Mouse (Mus musculus) midbrain, embryonic 13.5 days (tissue): ENCODE results near the gene Spns2. TPM values are rescaled to one million over a fixed set of nuclear protein-coding genes. Genes with fewer than 3 reads are reported as not detected.

Experiments used
- ATAC-seq: fragments of 200-750 bp; cut with Nextera tagmentation; 2 replicates; pipeline ENCODE4 v1.8.0; 2017; ENCODE audit warnings: mild to moderate bottlenecking, moderate TSS enrichment, moderate library complexity
- H3K27ac ChIP-seq: fragments of 300-500 bp; sonication (generic); 2 replicates; pipeline ENCODE4 v1.5.1; 2015; ENCODE audit warnings: inconsistent platforms, mild to moderate bottlenecking, moderate library complexity
- H3K27me3 ChIP-seq: fragments of 300-500 bp; sonication (generic); 2 replicates; pipeline ENCODE4 v1.6.1; 2015; ENCODE audit warnings: mild to moderate bottlenecking, inconsistent platforms
- H3K36me3 ChIP-seq: fragments of 300-500 bp; sonication (generic); 2 replicates; pipeline ENCODE4 v1.6.1; 2015; ENCODE audit warnings: mild to moderate bottlenecking, inconsistent platforms
- H3K4me1 ChIP-seq: fragments of 300-500 bp; sonication (generic); replicated peaks from 2 replicates; pipeline ENCODE4 v1.6.1; 2015; ENCODE audit warnings: inconsistent platforms
- H3K4me2 ChIP-seq: fragments of 300-500 bp; sonication (generic); replicated peaks from 2 replicates; pipeline ENCODE4 v1.6.1; 2015; ENCODE audit warnings: moderate library complexity, mild to moderate bottlenecking, inconsistent platforms
- H3K4me3 ChIP-seq: fragments of 300-500 bp; sonication (generic); replicated peaks from 2 replicates; pipeline ENCODE4 v1.5.1; 2015; ENCODE audit warnings: mild to moderate bottlenecking, inconsistent platforms
- H3K9ac ChIP-seq: fragments of 300-500 bp; sonication (generic); replicated peaks from 2 replicates; pipeline ENCODE4 v1.6.1; 2015; ENCODE audit warnings: mild to moderate bottlenecking, inconsistent platforms
- H3K9me3 ChIP-seq: fragments of 300-500 bp; sonication (generic); 2 replicates; pipeline ENCODE4 v1.6.1; 2016; ENCODE audit warnings: mild to moderate bottlenecking, inconsistent platforms
- WGBS: fragments of 180-500 bp; shearing (Covaris S2); methylation state at CpG from one replicate; pipeline ENCODE4 v1.1.7; 2015; 5-methylcytosine and 5-hydroxymethylcytosine counted together
- polyA plus RNA-seq: library from polyadenylated mRNA; unstranded; fragments of >200 nt; fragmentation: Nextera tagmentation; extraction: Ambion mirVana; gene quantifications from 2 replicates; pipeline ENCODE4 v1.2.1, GENCODE M21; 2015

The Spns2 gene
- polyA plus RNA-seq, 1 experiment from 2014 or later: 7.8 TPM

DNA sequence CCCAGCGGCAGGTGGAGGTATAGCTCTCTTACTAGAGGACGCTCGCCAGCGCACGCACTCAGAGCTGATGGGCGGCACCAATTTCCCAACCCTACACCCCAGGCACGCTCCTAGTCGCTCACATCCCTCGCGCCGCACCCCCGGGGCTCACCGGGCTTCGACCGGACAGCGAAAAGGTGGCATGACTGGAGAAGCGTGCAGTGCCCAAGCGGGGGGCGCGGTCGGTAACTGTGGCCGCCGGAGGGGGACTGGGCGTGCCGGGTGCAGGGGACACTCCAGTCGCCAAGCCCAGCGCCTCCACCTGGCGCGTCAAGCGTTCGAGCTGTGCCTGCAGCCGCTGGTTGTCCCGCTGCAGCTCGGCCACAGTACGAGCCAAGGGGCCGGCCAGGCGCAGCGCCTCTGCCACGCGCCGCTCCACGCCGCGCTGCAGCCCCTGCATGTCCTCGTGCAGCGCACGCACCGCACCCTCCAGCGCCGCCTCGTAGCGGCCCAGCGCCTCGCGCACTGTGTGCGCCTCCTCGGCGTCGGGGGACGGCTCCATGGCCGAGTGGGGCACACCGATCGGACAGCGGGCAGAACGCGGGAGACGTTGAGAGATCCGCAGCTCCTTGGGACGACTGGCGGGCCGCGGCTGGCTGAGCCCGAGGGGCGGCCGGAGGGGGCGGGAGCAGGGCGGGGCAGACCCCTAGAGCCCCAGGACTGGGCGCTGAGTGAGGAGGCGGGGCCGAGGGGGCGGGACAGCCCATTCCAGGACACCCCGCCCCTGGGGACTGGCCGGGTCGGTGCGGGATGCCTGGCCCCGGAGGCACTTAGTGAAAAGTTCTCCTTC is 78.4 kb downstream of the Spns2 start, which contains the start of gene Smtnl2:
Gene Smtnl2, minus strand, starts transcription at position 621 of the 829 bp plus-strand sequence.
- peak within 1 kb of the TSS; percentile 73 for H3K9ac ChIP-seq
- H3K36me3 ChIP-seq: no peaks in the 10 kb centered on the region
- peaks cover 65% of the 10 kb centered on the region for H3K27me3 ChIP-seq
- H3K4me3 ChIP-seq: peak within 1 kb of the TSS; percentile 59
- ATAC-seq: peak; percentile 84
- H3K4me1 ChIP-seq: peaks cover 17% of the 10 kb centered on the region
- 0% methylated on average over 73 of the region's 86 CpGs for WGBS
- no peaks in the 10 kb centered on the region for H3K9me3 ChIP-seq
- H3K27ac ChIP-seq: no peak within 1 kb of the TSS
- H3K4me2 ChIP-seq: peak within 1 kb of the TSS; percentile 99

DNA sequence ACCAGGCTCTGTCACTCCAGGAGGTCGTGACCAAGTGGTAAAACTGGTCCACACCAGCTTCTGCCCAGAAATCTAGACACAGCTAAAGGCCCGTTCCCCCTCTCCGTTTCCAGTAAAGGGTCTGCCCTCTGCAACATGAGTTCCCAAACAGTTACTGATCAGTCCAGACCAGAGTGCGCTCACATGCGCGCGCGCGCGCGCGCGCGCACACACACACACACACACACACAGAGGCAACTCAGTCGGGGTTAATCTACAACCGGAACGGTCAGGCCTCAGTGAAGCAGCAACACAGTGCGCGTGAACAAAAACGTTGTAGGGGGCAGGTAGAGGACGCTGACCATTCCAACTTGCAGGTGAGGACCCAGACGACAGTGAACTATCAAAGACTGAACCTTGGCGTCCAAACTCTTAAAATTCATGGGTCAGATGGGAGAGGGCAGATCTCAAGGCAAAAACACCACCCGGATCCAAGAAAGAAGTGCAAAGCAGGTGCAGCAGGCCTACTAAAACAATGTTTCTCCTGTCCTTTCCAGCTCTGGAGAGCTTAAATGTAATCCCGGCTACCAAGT is 79.1 kb downstream of the Spns2 start:
- H3K36me3 ChIP-seq: no peaks in the 10 kb centered on the region
- peak overlapping the region; percentile 73; the same call in 1 of the 2 replicates for H3K9ac ChIP-seq
- peak; percentile 24; the same call in 1 of the 2 replicates for ATAC-seq
- no peaks in the 10 kb centered on the region for H3K9me3 ChIP-seq
- H3K4me3 ChIP-seq: peak overlapping the region; percentile 59
- under 1% methylated on average over 25 of the region's 25 CpGs for WGBS
- H3K4me1 ChIP-seq: peaks cover 17% of the 10 kb centered on the region
- peaks cover 65% of the 10 kb centered on the region for H3K27me3 ChIP-seq
- no peak overlapping the region for H3K27ac ChIP-seq
- peak overlapping the region; percentile 99 for H3K4me2 ChIP-seq

DNA sequence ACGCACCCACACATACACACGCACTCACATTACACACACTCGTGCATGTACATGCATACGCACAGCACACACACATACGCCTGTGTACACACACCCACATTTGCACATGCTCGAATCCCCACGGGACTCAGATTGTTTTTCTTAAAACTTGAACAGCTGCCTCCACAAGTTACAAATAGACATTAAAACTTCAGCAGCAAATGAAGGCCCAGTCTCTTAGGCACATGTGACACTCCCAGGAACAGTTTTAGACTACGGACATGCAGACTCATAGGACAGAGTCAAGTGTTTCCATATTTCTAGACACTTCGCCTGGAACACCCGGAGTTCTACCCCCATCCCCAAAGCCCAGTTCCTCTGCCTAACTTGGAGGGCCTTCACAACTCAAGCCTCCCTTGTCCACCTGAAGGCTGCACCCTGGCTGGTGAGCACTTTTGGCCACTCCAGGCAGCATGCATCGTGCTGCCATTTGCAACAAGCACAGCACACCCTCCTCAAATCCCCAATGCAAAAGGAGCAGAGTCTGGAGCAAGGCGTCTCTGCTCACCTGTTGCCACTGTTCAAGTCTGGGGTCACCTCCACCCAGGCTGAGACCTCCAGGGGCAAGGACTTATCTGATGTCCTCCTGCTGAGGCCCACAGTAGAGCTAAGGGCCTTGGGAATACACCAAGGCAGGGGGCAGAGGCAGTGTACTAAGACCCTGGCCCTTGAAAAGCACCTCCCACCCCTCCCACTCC is 79.9 kb downstream of the Spns2 start:
- Histone ChIP-seq H3K9me3 (no peaks in the 10 kb centered on the region), H3K9ac (no peak overlapping the region), H3K36me3 (no peaks in the 10 kb centered on the region), H3K27ac (no peak overlapping the region), H3K27me3 (peaks cover 65% of the 10 kb centered on the region), H3K4me1 (peaks cover 17% of the 10 kb centered on the region), H3K4me3 (no peak overlapping the region), H3K4me2 (peak overlapping the region; percentile 3; the same call in 1 of the 2 replicates)
- WGBS: 73% methylated on average over 12 of the region's 12 CpGs
- no peak for ATAC-seq

DNA sequence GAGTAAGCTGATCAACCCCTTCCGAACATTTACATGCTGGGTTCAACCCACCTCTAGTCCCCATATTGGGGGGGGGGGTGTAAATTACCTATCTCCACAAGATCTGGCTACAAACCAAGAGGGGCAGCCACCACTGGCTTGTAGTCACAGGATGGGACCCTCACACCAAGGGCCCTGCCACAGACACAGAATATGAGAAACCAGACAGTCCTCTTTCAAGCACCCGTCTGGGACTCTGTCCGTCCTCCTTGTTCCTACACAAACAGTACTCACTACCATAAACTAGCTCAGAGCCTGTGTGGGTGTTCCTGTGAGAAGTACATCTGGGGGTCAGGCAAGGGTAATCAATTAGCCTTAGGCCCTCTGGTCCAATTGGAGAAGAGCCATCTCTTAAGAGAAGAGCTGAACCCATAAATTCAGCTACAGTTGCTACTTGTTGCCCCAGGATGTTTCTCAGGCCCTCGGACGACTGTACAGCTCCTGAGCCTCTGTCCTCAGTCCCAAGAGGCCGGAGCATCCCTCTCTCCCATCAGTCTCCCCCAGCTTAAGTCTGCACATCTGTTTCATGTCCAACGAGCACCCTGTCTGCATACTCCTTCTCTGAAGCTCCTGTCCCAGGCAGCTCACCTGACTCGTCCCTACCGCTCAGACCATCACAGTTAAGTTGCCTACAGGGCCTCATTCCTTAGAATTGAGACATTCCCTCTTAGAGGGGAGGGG is 81.1 kb downstream of the Spns2 start:
- no peak overlapping the region for H3K4me3 ChIP-seq
- no peak overlapping the region for H3K27ac ChIP-seq
- H3K9ac ChIP-seq: no peak overlapping the region
- 68% methylated on average over 9 of the region's 9 CpGs for WGBS
- H3K36me3 ChIP-seq: no peaks in the 10 kb centered on the region
- no peak for ATAC-seq
- H3K4me2 ChIP-seq: no peak overlapping the region
- no peaks in the 10 kb centered on the region for H3K9me3 ChIP-seq
- peaks cover 17% of the 10 kb centered on the region for H3K4me1 ChIP-seq
- H3K27me3 ChIP-seq: peaks cover 54% of the 10 kb centered on the region

DNA sequence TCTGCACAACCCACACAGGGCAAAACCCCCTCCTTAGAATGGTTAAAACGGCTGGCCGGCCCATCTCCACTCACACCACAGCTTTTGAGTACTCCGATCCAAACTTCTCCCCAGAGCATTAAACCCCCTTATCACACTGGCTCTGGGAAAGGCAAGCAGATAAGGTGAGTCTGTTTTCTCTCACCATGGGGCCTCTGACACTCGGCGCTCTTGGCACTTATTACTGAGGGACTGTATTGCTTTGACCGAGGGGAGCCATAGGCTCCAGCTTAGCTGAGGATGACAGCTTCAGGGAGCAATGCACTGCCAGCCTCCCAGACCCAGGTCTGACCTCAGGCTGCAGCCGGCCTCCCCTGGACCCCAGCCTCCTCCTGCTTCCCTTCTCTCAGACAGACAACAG is 82.1 kb downstream of the Spns2 start:
- Histone ChIP-seq H3K4me3 (no peak overlapping the region), H3K27me3 (peaks cover 46% of the 10 kb centered on the region), H3K4me1 (peaks cover 17% of the 10 kb centered on the region), H3K4me2 (no peak overlapping the region), H3K9me3 (no peaks in the 10 kb centered on the region), H3K27ac (no peak overlapping the region), H3K9ac (no peak overlapping the region), H3K36me3 (no peaks in the 10 kb centered on the region)
- ATAC-seq: no peak
- WGBS: 23% methylated on average over 7 of the region's 7 CpGs

DNA sequence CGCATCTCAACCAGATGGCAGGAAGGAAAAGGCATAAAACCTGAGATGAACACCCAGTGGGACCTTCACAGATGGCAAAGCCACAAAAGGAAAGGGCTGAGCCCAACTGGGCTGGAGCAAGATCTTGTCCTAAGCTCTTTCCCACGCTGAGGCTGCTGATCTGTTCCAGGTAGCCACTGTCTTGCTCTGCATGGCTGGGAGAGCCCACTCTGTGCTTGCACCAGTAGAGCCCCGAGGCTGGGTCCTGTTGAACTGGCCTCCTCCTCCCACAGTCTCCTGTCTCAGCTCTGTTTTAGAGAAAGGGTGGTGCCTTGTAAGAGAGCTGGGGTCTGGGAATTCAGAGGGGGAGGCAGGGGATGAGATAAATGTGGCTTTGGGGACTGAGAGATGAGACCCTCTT is 82.6 kb downstream of the Spns2 start:
- Histone ChIP-seq H3K4me2 (no peak overlapping the region), H3K9ac (no peak overlapping the region), H3K27ac (no peak overlapping the region), H3K4me3 (no peak overlapping the region), H3K4me1 (peaks cover 17% of the 10 kb centered on the region), H3K27me3 (peaks cover 41% of the 10 kb centered on the region), H3K9me3 (no peaks in the 10 kb centered on the region), H3K36me3 (no peaks in the 10 kb centered on the region)
- no peak for ATAC-seq
- 12% methylated on average over 3 of the region's 3 CpGs for WGBS

DNA sequence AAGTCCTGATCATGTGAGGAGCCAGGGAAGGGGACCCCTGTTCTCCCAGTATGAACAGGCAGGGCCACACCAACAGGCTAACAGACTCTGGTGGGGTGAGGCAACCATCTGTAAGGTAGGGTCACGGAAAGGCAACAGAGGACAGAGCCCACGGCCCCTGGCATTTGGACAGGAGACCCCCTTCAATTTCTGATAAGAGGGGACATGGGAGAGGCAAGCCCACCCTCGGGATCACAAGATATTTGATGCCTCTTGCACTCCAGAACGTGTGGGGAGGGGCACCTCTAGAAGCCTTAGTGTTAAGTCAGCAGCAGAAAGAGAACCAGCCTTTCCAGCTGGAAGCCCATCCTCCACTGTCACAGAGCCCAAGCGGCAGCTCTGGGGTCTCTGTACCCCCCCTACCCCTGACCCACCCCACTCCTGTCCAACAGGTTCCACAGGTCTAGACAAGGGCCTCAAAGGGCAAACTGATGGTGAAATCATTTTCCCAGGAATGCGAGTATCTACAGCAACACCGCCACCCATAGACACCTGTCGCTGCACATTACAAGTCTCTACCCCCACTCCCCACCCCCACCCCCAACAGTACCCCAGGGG is 83.5 kb downstream of the Spns2 start:
- H3K27ac ChIP-seq: no peak overlapping the region
- H3K4me1 ChIP-seq: peaks cover 9% of the 10 kb centered on the region
- WGBS: 55% methylated on average over 8 of the region's 8 CpGs
- no peak overlapping the region for H3K4me3 ChIP-seq
- H3K4me2 ChIP-seq: no peak overlapping the region
- no peak for ATAC-seq
- H3K36me3 ChIP-seq: no peaks in the 10 kb centered on the region
- no peaks in the 10 kb centered on the region for H3K9me3 ChIP-seq
- H3K27me3 ChIP-seq: peaks cover 32% of the 10 kb centered on the region
- no peak overlapping the region for H3K9ac ChIP-seq

DNA sequence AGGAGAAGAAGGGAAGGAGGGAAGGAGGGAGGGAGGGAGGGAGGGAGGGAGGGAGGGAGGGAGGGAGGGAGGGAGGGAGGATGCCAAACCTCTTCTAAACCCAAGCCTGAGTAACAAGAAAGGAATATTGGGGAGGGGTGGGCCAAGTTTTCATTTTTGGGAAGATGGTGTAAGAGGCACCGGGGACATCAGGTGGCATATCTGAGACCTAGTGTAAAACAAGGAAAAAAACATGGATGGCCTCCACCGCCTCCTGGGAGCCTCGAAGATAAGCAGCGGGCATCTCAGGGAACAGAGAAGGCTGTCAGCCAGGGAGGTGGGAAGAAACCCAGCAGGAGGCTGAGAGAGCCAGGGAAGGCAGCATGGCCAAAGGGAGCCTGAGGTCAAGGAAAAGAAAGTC is 84.2 kb downstream of the Spns2 start:
- peaks cover 26% of the 10 kb centered on the region for H3K27me3 ChIP-seq
- no peak overlapping the region for H3K4me3 ChIP-seq
- no peak overlapping the region for H3K9ac ChIP-seq
- WGBS: 67% methylated on average over 4 of the region's 4 CpGs
- H3K27ac ChIP-seq: no peak overlapping the region
- H3K36me3 ChIP-seq: no peaks in the 10 kb centered on the region
- ATAC-seq: no peak
- H3K9me3 ChIP-seq: no peaks in the 10 kb centered on the region
- H3K4me2 ChIP-seq: no peak overlapping the region
- H3K4me1 ChIP-seq: peaks cover 2% of the 10 kb centered on the region

DNA sequence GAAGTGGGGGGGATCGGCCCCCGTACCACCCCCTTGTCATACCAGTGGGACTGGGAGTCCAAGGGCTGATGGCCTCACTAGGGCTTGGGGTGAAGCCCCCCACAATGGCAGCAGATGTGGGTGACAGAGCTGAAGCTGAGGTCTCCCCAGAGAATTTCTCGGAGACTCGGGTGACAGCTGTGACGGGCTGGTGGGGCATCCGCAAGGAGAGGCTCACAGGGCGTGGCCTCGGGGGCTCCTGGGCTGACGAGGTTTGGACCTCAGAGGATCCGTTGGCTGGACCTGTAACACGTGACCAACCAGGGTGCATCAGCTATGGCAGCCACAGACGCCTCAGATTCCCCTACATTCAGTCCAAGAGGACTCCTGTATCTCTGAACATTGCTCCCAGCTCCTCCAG is 86.7 kb downstream of the Spns2 start:
- ATAC-seq: no peak
- Histone ChIP-seq H3K36me3 (no peaks in the 10 kb centered on the region), H3K4me1 (no peaks in the 10 kb centered on the region), H3K9me3 (no peaks in the 10 kb centered on the region), H3K4me2 (no peak overlapping the region), H3K4me3 (no peak overlapping the region), H3K27me3 (peaks cover 2% of the 10 kb centered on the region; the same call in 1 of the 2 replicates), H3K27ac (no peak overlapping the region), H3K9ac (no peak overlapping the region)
- 80% methylated on average over 12 of the region's 12 CpGs for whole genome bisulfite sequencing

DNA sequence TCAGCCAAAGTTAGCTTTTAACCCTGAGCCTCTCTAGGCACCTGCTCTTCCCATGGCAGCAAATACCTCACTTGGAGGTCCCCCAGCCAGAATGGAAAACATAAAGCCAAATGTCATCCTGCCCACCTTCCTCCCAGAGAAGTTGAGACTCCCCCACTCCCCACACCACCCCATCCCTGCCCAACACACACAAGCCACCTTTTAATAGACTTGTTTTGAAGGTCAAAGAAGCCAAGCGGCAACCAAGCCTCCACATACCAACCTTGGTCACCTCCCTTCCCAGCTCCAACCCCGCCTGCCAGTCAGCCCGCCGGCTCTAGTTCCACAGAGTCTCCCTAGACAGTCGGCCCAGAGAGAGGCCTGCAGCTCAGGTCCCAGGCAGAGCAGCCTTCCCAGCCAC is 87.7 kb downstream of the Spns2 start:
- 84% methylated on average over 5 of the region's 5 CpGs for WGBS
- Histone ChIP-seq H3K4me3 (no peak overlapping the region), H3K36me3 (no peaks in the 10 kb centered on the region), H3K27ac (no peak overlapping the region), H3K9me3 (no peaks in the 10 kb centered on the region), H3K9ac (no peak overlapping the region), H3K4me1 (no peaks in the 10 kb centered on the region), H3K4me2 (no peak overlapping the region), H3K27me3 (no peaks in the 10 kb centered on the region)
- ATAC-seq: no peak
